Mouse (Mus musculus) myocyte (in vitro differentiated cells): ENCODE measurements around the gene Hist1h2bf. TPM values are rescaled to one million over a fixed set of nuclear protein-coding genes. Genes with fewer than 3 reads are reported as not detected.
"Not testable (repeated sequence)": the region's sequence is repeated elsewhere in the genome, so short reads cannot be mapped to it uniquely, and the experiment has no call there.

Experiments
- H3K27me3 ChIP-seq: one replicate; pipeline ENCODE4 v1.6.1; 2011; ENCODE audit not compliant: control insufficient read depth, insufficient read depth, insufficient read length
- H3K36me3 ChIP-seq: one replicate; pipeline ENCODE4 v1.6.1; 2011; ENCODE audit not compliant: control insufficient read depth, insufficient read depth
- H3K4me2 ChIP-seq: one replicate; pipeline ENCODE4 v1.6.1; 2011; ENCODE audit warnings: low read depth, control low read depth
- H3K4me3 ChIP-seq: one replicate; pipeline ENCODE4 v1.5.1; 2011; ENCODE audit warnings: mild to moderate bottlenecking, control low read depth, moderate library complexity
- H3K79me2 ChIP-seq: one replicate; pipeline ENCODE4 v1.6.1; 2011; ENCODE audit not compliant: control insufficient read depth, insufficient read depth
- H3ac ChIP-seq: one replicate; pipeline ENCODE4 v1.6.1; 2011; ENCODE audit not compliant: control insufficient read depth, insufficient read length
- CEBPB ChIP-seq: IDR thresholded peaks from 2 replicates; pipeline ENCODE4 v1.6.1; 2011; ENCODE audit warnings: mild to moderate bottlenecking, moderate library complexity; ENCODE audit not compliant: poor library complexity, insufficient read depth, severe bottlenecking
- E2F4 ChIP-seq: IDR thresholded peaks from one replicate; pipeline ENCODE4 v1.6.1; 2011; ENCODE audit warnings: mild to moderate bottlenecking, control low read depth, moderate library complexity; ENCODE audit not compliant: insufficient read depth
- MAX ChIP-seq: IDR thresholded peaks from one replicate; pipeline ENCODE4 v1.6.1; 2011; ENCODE audit warnings: low read depth, mild to moderate bottlenecking, control low read depth
- MYOD1 ChIP-seq, 3 experiments: IDR thresholded peaks; one replicate each; pipeline ENCODE4 v1.6.1; 2011; ENCODE audit warnings: control low read depth in 2 of 3, low read depth in 2 of 3, mild to moderate bottlenecking in 2 of 3, moderate library complexity in 1 of 3; ENCODE audit not compliant: insufficient read length in 2 of 3, control insufficient read depth in 1 of 3
- MYOG ChIP-seq, 3 experiments: IDR thresholded peaks; one replicate each; pipeline ENCODE4 v1.6.1; 2011; ENCODE audit warnings: control low read depth in 2 of 3, low read depth in 2 of 3, mild to moderate bottlenecking in 2 of 3; ENCODE audit not compliant: insufficient read length in 2 of 3, control insufficient read depth in 1 of 3, insufficient read depth in 1 of 3
- POLR2A ChIP-seq: IDR thresholded peaks from one replicate; pipeline ENCODE4 v1.6.1; 2011; ENCODE audit warnings: low read depth, mild to moderate bottlenecking, control low read depth, moderate library complexity; ENCODE audit not compliant: insufficient read length
- POLR2AphosphoS2 ChIP-seq: IDR thresholded peaks from one replicate; pipeline ENCODE4 v1.6.1; 2011; ENCODE audit warnings: low read depth, control low read depth; ENCODE audit not compliant: insufficient read length
- REST ChIP-seq: IDR thresholded peaks from one replicate; pipeline ENCODE4 v1.6.1; 2011; ENCODE audit warnings: mild to moderate bottlenecking, control low read depth, moderate library complexity; ENCODE audit not compliant: insufficient read depth, insufficient read length
- SRF ChIP-seq: IDR thresholded peaks from one replicate; pipeline ENCODE4 v1.6.1; 2011; ENCODE audit warnings: low read depth; ENCODE audit not compliant: control insufficient read depth, insufficient read length
- TCF12 ChIP-seq: IDR thresholded peaks from one replicate; pipeline ENCODE4 v1.6.1; 2011; ENCODE audit warnings: mild to moderate bottlenecking, control low read depth; ENCODE audit not compliant: poor library complexity, insufficient read depth, severe bottlenecking
- TCF3 ChIP-seq: IDR thresholded peaks from one replicate; pipeline ENCODE4 v1.6.1; 2011; ENCODE audit warnings: low read depth, control low read depth; ENCODE audit not compliant: insufficient read length
- USF1 ChIP-seq: IDR thresholded peaks from one replicate; pipeline ENCODE4 v1.6.1; 2011; ENCODE audit warnings: low read depth, mild to moderate bottlenecking, control low read depth, moderate library complexity
- polyA plus RNA-seq: library from polyadenylated mRNA; unstranded; fragments of >200 nt; fragmentation: generic; extraction: Trizol; gene quantifications from one replicate; pipeline ENCODE4 v1.2.1, GENCODE M21; 2012; ENCODE audit warnings: missing spikeins

Gene Hist1h2bf
- polyA plus RNA-seq, result 2.1 TPM

DNA sequence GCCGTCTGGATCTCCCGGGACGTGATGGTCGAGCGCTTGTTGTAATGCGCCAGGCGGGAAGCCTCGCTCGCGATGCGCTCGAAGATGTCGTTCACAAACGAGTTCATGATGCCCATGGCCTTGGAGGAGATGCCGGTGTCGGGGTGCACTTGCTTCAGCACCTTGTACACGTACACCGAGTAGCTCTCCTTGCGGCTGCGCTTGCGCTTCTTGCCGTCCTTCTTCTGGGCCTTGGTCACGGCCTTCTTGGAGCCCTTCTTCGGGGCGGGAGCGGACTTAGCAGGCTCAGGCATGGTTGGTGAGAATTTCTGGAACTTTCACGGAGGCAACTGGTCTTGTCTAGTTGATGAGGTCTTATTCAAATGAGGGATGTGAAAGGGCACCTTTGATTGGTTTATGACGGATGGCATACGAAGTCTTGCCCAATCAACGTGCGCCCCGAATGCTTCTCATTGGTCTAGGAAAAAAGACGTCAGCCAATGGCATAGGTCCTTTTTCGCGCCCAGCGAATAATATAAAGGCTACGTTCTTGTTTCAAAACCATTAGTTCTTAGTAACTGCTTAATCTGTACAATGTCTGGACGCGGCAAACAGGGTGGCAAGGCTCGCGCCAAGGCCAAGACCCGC, at the start of gene Hist1h2bf, which contains the start of gene Hist1h2ad:
TSS of gene Hist1h2bf (minus strand) at position 299 of the 627 bp plus-strand sequence.
TSS of gene Hist1h2ad (plus strand) at position 484 of the 627 bp plus-strand sequence.
- not testable (repeated sequence) for H3K27me3 ChIP-seq, H3ac ChIP-seq, H3K36me3 ChIP-seq, H3K79me2 ChIP-seq
- peak within 1 kb of the TSS; percentile 77 for H3K4me2 ChIP-seq
- H3K4me3 ChIP-seq, result peak within 1 kb of the TSS; percentile 27
- peak; percentile 83 for TF ChIP-seq E2F4
- TF ChIP-seq POLR2A, result peak; percentile 65
- TF ChIP-seq POLR2AphosphoS2, result peak; percentile 84

DNA sequence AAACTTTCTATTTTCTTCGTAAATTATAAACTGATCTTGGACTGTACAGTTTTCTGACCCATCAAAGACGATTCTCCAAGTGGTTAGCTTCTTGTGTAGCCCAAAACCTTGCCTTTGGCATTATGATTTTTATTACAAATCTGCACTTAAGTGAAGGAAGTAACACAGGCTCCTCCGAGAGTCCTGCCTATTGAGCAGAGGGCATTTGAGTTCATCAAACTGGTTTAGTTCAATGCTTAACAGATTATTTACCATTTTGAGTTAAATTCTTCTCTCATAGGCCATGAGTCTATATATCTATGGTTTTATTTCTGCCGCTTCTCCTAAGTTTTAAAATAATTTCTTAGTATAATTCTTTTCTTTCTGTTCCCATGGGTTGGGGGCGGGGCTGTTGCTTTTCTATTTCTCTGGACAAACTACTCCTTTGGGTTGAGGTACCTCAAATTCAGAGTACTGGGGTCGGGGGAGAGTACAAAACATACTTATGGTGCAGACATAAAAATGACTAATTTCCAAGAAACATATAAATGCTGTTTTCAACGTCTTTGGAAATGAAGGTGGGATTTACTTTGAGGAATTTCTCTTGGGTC, 49.0 kb upstream of the Hist1h2bf start:
- peak overlapping the region; percentile 87 for H3K4me3 ChIP-seq

GRCm38 (mm10) chr13:23622175-23622671, 48.2 kb upstream of the Hist1h2bf start, which contains the start of gene Hist1h1e:
TSS of gene Hist1h1e (minus strand) at chr13:23622558.
- H3K4me3 ChIP-seq, result peak within 1 kb of the TSS; percentile 87
- peak in 1 of 3 experiments; percentile 19 for TF ChIP-seq MYOG (IDR thresholded peaks at IDR 0.05; ENCODE audit: control insufficient read depth in 1 of 3, insufficient read depth in 1 of 3, insufficient read length in 2 of 3, low read depth in 2 of 3)
- peak; percentile 16 for TF ChIP-seq E2F4
- TF ChIP-seq REST, result peak; percentile 40
- peak; percentile 89 for TF ChIP-seq POLR2A
- peak; percentile 96 for TF ChIP-seq POLR2AphosphoS2
- not testable (repeated sequence) for H3K79me2 ChIP-seq, H3K27me3 ChIP-seq, H3ac ChIP-seq, H3K36me3 ChIP-seq
- H3K4me2 ChIP-seq, result peak within 1 kb of the TSS; percentile 93

More for the DNA sequence above, 49.0 kb upstream of the Hist1h2bf start:
- H3ac ChIP-seq, result no peak overlapping the region
- H3K79me2 ChIP-seq, result no peaks in the 10 kb centered on the region
- peak overlapping the region; percentile 84 for H3K4me2 ChIP-seq
- H3K36me3 ChIP-seq, result no peaks in the 10 kb centered on the region
- no peak for TF ChIP-seq E2F4
- no peak for TF ChIP-seq POLR2AphosphoS2
- TF ChIP-seq MYOG (IDR thresholded peaks at IDR 0.05; ENCODE audit: control insufficient read depth in 1 of 3, insufficient read depth in 1 of 3, insufficient read length in 2 of 3, low read depth in 2 of 3), result no peak
- H3K27me3 ChIP-seq, result no peaks in the 10 kb centered on the region

DNA sequence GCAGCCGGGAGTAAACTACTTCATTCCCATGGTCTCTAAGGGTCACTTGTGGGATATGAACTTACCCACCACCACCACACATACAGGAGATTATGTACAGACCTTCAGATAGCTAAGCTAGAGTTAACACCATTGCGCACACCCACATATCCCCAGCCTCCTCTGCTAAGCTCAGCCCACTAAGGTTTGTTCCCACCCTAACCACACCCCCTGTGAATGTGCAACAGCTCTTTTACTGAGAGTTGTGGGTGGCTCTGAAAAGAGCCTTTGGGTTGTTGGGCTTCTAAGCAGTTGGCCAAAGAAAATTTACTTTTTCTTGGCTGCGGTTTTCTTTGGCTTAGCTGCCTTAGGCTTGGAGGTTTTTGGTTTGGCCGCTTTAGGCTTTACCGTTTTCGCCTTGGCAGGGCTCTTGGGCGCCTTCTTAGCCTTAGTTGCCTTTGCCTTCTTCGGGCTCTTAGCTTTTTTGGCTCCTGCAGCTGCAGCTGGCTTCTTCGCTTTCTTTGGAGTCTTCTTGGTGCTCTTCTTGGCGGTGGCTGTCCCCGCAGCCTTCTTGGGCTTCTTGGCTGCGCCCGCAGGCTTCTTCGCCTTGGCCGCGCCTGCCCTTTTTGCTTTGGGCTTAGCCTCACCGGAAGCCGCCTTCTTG, 47.7 kb upstream of the Hist1h2bf start:
- Histone ChIP-seq H3K27me3 (no peaks in the 10 kb centered on the region), H3K4me2 (peak overlapping the region; percentile 93), H3ac (no peak overlapping the region), H3K4me3 (peak overlapping the region; percentile 87), H3K79me2 (no peaks in the 10 kb centered on the region), H3K36me3 (no peaks in the 10 kb centered on the region)
- TF ChIP-seq USF1 (no peak), MAX (no peak), E2F4 (no peak), POLR2AphosphoS2 (peak; percentile 98), SRF (no peak), TCF3 (no peak), MYOG (IDR thresholded peaks at IDR 0.05; ENCODE audit: control insufficient read depth in 1 of 3, insufficient read depth in 1 of 3, insufficient read length in 2 of 3, low read depth in 2 of 3) (no peak), TCF12 (no peak), CEBPB (no peak), MYOD1 (IDR thresholded peaks at IDR 0.05; ENCODE audit: control insufficient read depth in 1 of 3, insufficient read length in 2 of 3, low read depth in 2 of 3) (no peak), REST (no peak), POLR2A (peak; percentile 88)

GRCm38 (mm10) chr13:23620733-23621531, 46.9 kb upstream of the Hist1h2bf start, which contains the start of gene Hist1h2be:
TSS of gene Hist1h2be (minus strand) at chr13:23621124.
- Histone ChIP-seq H3K79me2 (no peaks in the 10 kb centered on the region), H3K36me3 (no peaks in the 10 kb centered on the region), H3K4me2 (peak within 1 kb of the TSS; percentile 93), H3K27me3 (no peaks in the 10 kb centered on the region), H3K4me3 (peak within 1 kb of the TSS; percentile 87), H3ac (no peak within 1 kb of the TSS)
- TF ChIP-seq TCF12, result no peak
- TF ChIP-seq POLR2A, result peak; percentile 5
- no peak for TF ChIP-seq USF1
- no peak for TF ChIP-seq MYOD1 (IDR thresholded peaks at IDR 0.05; ENCODE audit: control insufficient read depth in 1 of 3, insufficient read length in 2 of 3, low read depth in 2 of 3)
- no peak for TF ChIP-seq REST
- TF ChIP-seq SRF, result no peak
- TF ChIP-seq E2F4, result no peak
- TF ChIP-seq TCF3, result no peak
- TF ChIP-seq MAX, result no peak
- TF ChIP-seq MYOG (IDR thresholded peaks at IDR 0.05; ENCODE audit: control insufficient read depth in 1 of 3, insufficient read depth in 1 of 3, insufficient read length in 2 of 3, low read depth in 2 of 3), result no peak
- TF ChIP-seq CEBPB, result no peak
- TF ChIP-seq POLR2AphosphoS2, result peak; percentile 64
